Mouse (Mus musculus): ENCODE measurements at regions not wholly inside any gene's neighbourhood (a gene's known extent, or its start where the extent isn't known, plus 50 kb on each side); places are given as distances from the start of the nearest gene placed in this dataset.

- no peak for DNase-seq (ENCODE audit: low spot score in 2 of 2)
Observed at GRCm38 (mm10) chr17:62546286-62546685, 334.8 kb downstream of the Efna5 start.

GRCm38 (mm10) chr17:62545330-62545729 is 335.8 kb downstream of the Efna5 start:
- no peak for DNase-seq (ENCODE audit: low spot score in 2 of 2)

- no peak for DNase-seq (ENCODE audit: low spot score in 2 of 2)
Observed at GRCm38 (mm10) chr17:62543056-62543975, 337.8 kb downstream of the Efna5 start.

GRCm38 (mm10) chr17:62529911-62530310 is 351.2 kb downstream of the Efna5 start:
- DNase-seq (ENCODE audit: low spot score in 2 of 2) = no peak

- no peak for DNase-seq (ENCODE audit: low spot score in 2 of 2)
Observed at GRCm38 (mm10) chr17:62527556-62527955, 353.6 kb downstream of the Efna5 start.

GRCm38 (mm10) chr17:62513635-62514034 is 367.5 kb downstream of the Efna5 start:
- DNase-seq (ENCODE audit: low spot score in 2 of 2) = no peak

GRCm38 (mm10) chr17:62510184-62510583 is 370.9 kb downstream of the Efna5 start:
- no peak for DNase-seq (ENCODE audit: low spot score in 2 of 2)

GRCm38 (mm10) chr17:62507766-62508485 is 373.2 kb downstream of the Efna5 start:
- DNase-seq (ENCODE audit: low spot score in 2 of 2) = no peak

GRCm38 (mm10) chr17:62504691-62505090 is 376.4 kb downstream of the Efna5 start:
- no peak for DNase-seq (ENCODE audit: low spot score in 2 of 2)

GRCm38 (mm10) chr17:62470739-62471138 is 410.4 kb downstream of the Efna5 start:
- no peak for DNase-seq (ENCODE audit: low spot score in 2 of 2)

- DNase-seq (ENCODE audit: low spot score in 2 of 2) = no peak
Observed at GRCm38 (mm10) chr17:62469367-62469766, 411.8 kb downstream of the Efna5 start.

- DNase-seq (ENCODE audit: low spot score in 2 of 2) = no peak
Observed at GRCm38 (mm10) chr17:62468859-62469258, 412.3 kb downstream of the Efna5 start.

GRCm38 (mm10) chr17:62467072-62467471 is 414.0 kb downstream of the Efna5 start:
- no peak for DNase-seq (ENCODE audit: low spot score in 2 of 2)

GRCm38 (mm10) chr17:62464994-62465393 is 416.1 kb downstream of the Efna5 start:
- DNase-seq (ENCODE audit: low spot score in 2 of 2) = no peak

GRCm38 (mm10) chr17:62464228-62464627 is 416.9 kb downstream of the Efna5 start:
- DNase-seq (ENCODE audit: low spot score in 2 of 2) = no peak

GRCm38 (mm10) chr17:62461304-62462245 is 419.5 kb downstream of the Efna5 start:
- DNase-seq (ENCODE audit: low spot score in 2 of 2) = no peak

GRCm38 (mm10) chr17:62458964-62459363 is 422.2 kb downstream of the Efna5 start:
- peak in 1 of 2 experiments; percentile 4 for DNase-seq (ENCODE audit: low spot score in 2 of 2)

GRCm38 (mm10) chr17:62438045-62438444 is 443.1 kb downstream of the Efna5 start:
- no peak for DNase-seq (ENCODE audit: low spot score in 2 of 2)

GRCm38 (mm10) chr17:62436044-62436443 is 445.1 kb downstream of the Efna5 start:
- DNase-seq (ENCODE audit: low spot score in 2 of 2) = no peak

GRCm38 (mm10) chr17:62423476-62424385 is 457.4 kb downstream of the Efna5 start:
- DNase-seq (ENCODE audit: low spot score in 2 of 2) = no peak

- no peak for DNase-seq (ENCODE audit: low spot score in 2 of 2)
Observed at GRCm38 (mm10) chr17:62417584-62417983, 463.5 kb downstream of the Efna5 start.

Measured in natural killer cell, adult 2 months (primary cell).